Mouse (Mus musculus) C2C12 (cell line): Measurements from ENCODE around the gene Pde4c. TPM values are rescaled to one million over a fixed set of nuclear protein-coding genes. Genes with fewer than 3 reads are reported as not detected.

Experiments used
- H3K27me3 ChIP-seq: one replicate; pipeline ENCODE4 v1.6.1; 2011; ENCODE audit not compliant: control insufficient read depth, insufficient read depth, insufficient read length
- H3K36me3 ChIP-seq: one replicate; pipeline ENCODE4 v1.6.1; 2011; ENCODE audit not compliant: control insufficient read depth, insufficient read depth
- H3K4me3 ChIP-seq: one replicate; pipeline ENCODE4 v1.5.1; 2011; ENCODE audit warnings: mild to moderate bottlenecking, control low read depth; ENCODE audit not compliant: poor library complexity, insufficient read depth, severe bottlenecking
- H3K79me2 ChIP-seq: one replicate; pipeline ENCODE4 v1.6.1; 2011; ENCODE audit not compliant: control insufficient read depth, insufficient read depth
- H3K79me3 ChIP-seq: one replicate; pipeline ENCODE4 v1.6.1; 2011; ENCODE audit warnings: low read depth, control low read depth
- H3ac ChIP-seq: one replicate; pipeline ENCODE3; 2011; ENCODE audit warnings: low read depth; ENCODE audit not compliant: control insufficient read depth, insufficient read length
- CEBPB ChIP-seq: IDR thresholded peaks from one replicate; pipeline ENCODE4 v1.6.1; 2011; ENCODE audit warnings: low read depth, mild to moderate bottlenecking, control low read depth, moderate library complexity
- CTCF ChIP-seq: IDR thresholded peaks from one replicate; pipeline ENCODE4 v1.5.1; 2011; ENCODE audit not compliant: control insufficient read depth, insufficient read depth, insufficient read length
- FOSL1 ChIP-seq: IDR thresholded peaks from one replicate; pipeline ENCODE4 v1.8.0; 2011; ENCODE audit warnings: mild to moderate bottlenecking, low read length; ENCODE audit not compliant: poor library complexity, insufficient read depth, severe bottlenecking
- MAX ChIP-seq: IDR thresholded peaks from one replicate; pipeline ENCODE4 v1.6.1; 2011; ENCODE audit warnings: mild to moderate bottlenecking, control low read depth
- MYOD1 ChIP-seq: IDR thresholded peaks from one replicate; pipeline ENCODE4 v1.6.1; 2011; ENCODE audit warnings: low read depth; ENCODE audit not compliant: control insufficient read depth, insufficient read length
- MYOG ChIP-seq: IDR thresholded peaks from one replicate; pipeline ENCODE4 v1.6.1; 2011; ENCODE audit not compliant: control insufficient read depth, insufficient read length; ENCODE audit errors: extremely low read depth
- USF1 ChIP-seq: IDR thresholded peaks from one replicate; pipeline ENCODE4 v1.6.1; 2011; ENCODE audit warnings: low read depth, mild to moderate bottlenecking, control low read depth, moderate library complexity
- polyA plus RNA-seq: library from polyadenylated mRNA; unstranded; fragments of >200 nt; fragmentation: generic; extraction: Trizol; gene quantifications from one replicate; pipeline ENCODE4 v1.2.1, GENCODE M21; 2012; ENCODE audit warnings: missing spikeins

Pde4c gene
- polyA plus RNA-seq, 1 experiment = 0.01 TPM

DNA sequence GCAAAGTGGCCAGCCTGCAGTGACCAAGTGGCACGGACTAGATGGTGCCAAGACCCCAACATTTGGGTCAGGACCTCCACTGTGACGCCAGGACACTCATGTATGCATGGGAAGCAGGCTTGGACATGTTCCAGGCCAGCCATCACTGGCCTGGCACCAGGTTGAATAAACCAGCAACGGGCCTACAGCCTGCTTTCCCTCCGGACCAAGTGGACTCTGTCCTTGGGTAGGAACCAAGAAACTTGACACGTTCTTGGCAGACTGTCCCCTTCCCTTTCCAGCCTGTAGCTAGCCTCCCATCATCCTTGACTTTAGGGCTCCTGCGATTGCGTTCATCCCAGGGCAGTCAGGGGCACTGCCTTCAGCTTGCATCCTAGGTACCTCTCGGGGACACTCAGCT lies 35.9 kb upstream of the Pde4c start:
- Histone ChIP-seq H3K27me3 (no peaks in the 10 kb centered on the region), H3K4me3 (no peak overlapping the region), H3ac (no peak overlapping the region), H3K79me2 (no peaks in the 10 kb centered on the region), H3K79me3 (no peaks in the 10 kb centered on the region), H3K36me3 (no peaks in the 10 kb centered on the region)
- TF ChIP-seq MYOD1 (no peak), CEBPB (no peak), CTCF (no peak), FOSL1 (no peak), USF1 (no peak), MAX (no peak), MYOG (no peak)

DNA sequence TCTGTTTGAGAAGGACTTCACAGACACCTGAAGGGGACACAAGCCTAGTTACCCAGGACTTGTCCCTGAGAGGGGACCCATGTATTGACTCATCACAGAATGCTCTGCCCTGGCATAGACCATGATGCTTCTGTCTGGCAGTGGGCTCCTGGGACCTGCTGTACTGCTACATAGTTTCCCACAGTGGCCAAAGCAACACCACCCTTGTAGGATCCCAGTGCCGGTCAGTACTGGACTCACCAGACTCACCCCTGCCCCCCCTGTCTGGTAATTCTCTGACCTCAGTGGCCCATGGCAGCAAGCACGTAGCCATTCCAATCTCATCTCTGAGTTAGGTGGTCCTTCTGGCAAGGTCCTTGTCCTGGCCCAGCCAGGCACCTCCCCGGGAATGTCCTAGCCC lies 35.4 kb upstream of the Pde4c start:
- Histone ChIP-seq H3K4me3 (no peak overlapping the region), H3K79me2 (no peaks in the 10 kb centered on the region), H3K79me3 (no peaks in the 10 kb centered on the region), H3ac (no peak overlapping the region), H3K36me3 (no peaks in the 10 kb centered on the region), H3K27me3 (no peaks in the 10 kb centered on the region)
- TF ChIP-seq MYOD1 (no peak), CTCF (no peak), MAX (no peak), FOSL1 (no peak), USF1 (no peak), MYOG (no peak), CEBPB (no peak)

DNA sequence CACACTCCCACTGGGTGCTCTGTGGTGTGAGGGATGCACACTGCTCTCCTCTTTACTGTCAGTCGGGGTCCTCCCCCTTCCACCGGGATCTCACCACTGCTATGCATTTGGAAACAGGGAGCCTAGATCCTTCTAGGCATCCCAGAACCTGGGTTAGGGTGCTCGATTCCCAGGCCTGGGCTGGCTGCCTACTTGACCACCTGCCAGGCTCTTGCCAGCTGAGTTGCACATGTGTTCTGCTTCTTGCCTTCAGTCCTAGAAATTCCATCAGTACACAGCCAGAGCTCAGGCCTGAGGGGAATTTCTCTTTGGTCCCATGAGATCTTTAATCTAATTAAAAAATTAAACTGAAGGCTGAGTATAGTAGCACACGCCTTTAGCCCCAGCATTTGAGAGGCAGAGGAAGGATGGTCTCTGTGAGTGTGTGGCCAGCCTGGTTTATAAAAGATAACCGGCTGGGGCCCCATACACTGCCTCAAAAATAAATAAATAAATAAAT lies 33.6 kb upstream of the Pde4c start:
- H3K4me3 ChIP-seq = no peak overlapping the region
- H3K79me2 ChIP-seq = no peaks in the 10 kb centered on the region
- H3K36me3 ChIP-seq = no peaks in the 10 kb centered on the region
- no peak for TF ChIP-seq USF1
- no peak for TF ChIP-seq CTCF
- no peaks in the 10 kb centered on the region for H3K79me3 ChIP-seq
- no peak overlapping the region for H3ac ChIP-seq
- no peaks in the 10 kb centered on the region for H3K27me3 ChIP-seq

DNA sequence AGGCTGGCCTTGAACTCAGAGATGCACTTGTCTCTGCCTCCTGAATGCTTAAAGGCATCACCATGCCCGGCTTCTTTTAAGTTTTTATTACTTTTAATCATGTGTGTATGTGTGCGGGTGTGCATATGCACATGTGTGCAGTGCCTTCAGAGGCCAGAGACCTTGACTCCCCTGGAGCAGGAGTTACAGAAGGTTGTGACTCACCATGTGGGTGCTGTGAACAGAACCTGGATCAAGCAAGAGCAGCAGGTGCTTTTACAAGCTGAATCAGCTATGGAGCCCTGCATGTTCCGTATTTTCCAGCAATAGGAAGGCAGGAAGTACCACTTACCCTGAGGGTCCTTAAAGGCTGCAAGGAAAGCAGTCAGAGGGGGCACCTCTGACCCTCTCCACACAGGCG lies 32.3 kb upstream of the Pde4c start:
- Histone ChIP-seq H3K79me3 (no peaks in the 10 kb centered on the region), H3ac (no peak overlapping the region), H3K4me3 (no peak overlapping the region), H3K79me2 (no peaks in the 10 kb centered on the region), H3K27me3 (no peaks in the 10 kb centered on the region), H3K36me3 (no peaks in the 10 kb centered on the region)
- TF ChIP-seq FOSL1 (no peak), CTCF (no peak), USF1 (no peak), MYOG (no peak), CEBPB (no peak), MYOD1 (no peak), MAX (no peak)

DNA sequence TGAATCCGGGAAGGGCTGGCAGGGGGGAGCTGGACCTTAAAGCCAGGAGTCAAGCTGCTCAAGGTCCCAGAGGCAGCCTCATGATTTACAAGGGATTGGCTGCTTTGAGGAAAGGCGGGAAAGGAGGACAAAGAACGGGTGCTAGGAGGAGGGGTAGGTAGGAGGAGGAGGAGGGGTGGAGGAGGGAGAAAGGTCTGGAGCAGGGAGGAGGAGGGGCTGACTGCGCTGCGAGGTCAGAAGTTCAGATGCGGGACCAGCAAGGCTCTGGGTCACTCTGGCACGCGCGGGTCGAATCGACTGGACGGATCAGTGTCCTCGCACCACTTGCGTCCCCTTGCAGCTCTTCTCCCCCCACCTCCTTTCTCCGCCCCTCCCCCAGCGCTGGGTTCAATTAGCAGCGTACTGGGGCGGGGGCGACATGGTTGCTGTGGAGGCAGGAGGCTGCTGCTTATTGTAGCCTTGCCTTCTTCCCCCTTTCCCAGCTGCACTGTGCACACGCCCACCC lies 31.7 kb upstream of the Pde4c start:
- Histone ChIP-seq H3K27me3 (no peaks in the 10 kb centered on the region), H3K36me3 (no peaks in the 10 kb centered on the region), H3K79me2 (no peaks in the 10 kb centered on the region), H3K79me3 (no peaks in the 10 kb centered on the region), H3K4me3 (no peak overlapping the region), H3ac (no peak overlapping the region)
- TF ChIP-seq USF1 (no peak), CTCF (no peak), MAX (no peak), MYOD1 (no peak), MYOG (no peak), CEBPB (no peak), FOSL1 (no peak)

DNA sequence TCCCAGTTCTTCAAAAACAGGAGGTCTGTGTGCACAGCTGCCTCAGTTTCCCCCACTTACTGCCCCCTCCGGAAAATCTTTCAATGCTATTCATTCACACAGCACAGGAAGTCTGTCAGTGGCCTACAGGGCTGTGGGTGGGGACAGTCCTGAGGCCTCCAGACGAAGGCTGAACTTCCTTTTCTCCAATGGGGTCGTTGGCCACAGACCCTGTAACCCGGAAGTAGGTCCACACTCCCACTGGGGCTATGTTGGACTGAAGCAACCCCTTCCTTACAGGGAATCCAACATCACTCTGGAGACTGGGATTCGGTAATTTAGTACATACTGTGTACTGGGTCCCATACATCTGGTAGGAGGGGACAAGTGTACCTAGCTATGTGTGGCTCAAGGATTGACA lies 29.9 kb upstream of the Pde4c start:
- H3K79me2 ChIP-seq = no peaks in the 10 kb centered on the region
- no peaks in the 10 kb centered on the region for H3K79me3 ChIP-seq
- no peak overlapping the region for H3ac ChIP-seq
- no peaks in the 10 kb centered on the region for H3K36me3 ChIP-seq
- H3K27me3 ChIP-seq = no peaks in the 10 kb centered on the region
- no peak overlapping the region for H3K4me3 ChIP-seq
- TF ChIP-seq CEBPB (no peak), FOSL1 (no peak), MYOD1 (no peak), CTCF (no peak), USF1 (no peak), MYOG (no peak), MAX (no peak)
